Mouse (Mus musculus): Measurements from ENCODE around the gene Simc1.

DNA sequence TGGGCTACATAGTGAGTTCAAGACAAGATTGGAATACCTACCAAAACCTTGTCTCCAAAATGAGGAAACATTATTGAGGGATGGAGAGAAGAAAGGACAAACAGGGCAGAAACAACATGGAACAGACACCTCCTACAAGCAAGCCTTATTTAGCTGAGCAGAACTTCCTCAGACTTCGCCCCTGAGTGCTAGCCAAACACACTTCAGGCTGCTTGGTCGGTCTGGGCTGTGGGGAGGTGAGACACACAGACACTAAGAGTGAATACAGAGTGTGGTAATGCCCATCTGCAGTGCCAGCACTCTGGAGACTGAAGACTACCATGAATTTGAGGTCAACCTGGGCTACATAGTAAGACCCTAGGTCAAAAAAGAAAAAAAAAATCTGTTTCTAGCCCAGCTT lies 56.1 kb downstream of the Simc1 start:
- TF ChIP-seq CTCF (conservative IDR thresholded peaks at IDR 0.05 in 1 of 2, IDR thresholded peaks at IDR 0.05 in 1 of 2; ENCODE audit: low read depth in 2 of 2, low read length in 2 of 2): no peak
- no peak for TF ChIP-seq BHLHE40 (IDR thresholded peaks at IDR 0.05; ENCODE audit: low read depth, low read length)
- TF ChIP-seq SMC3 (IDR thresholded peaks at IDR 0.05; ENCODE audit: low read depth, low read length): no peak
- no peak for TF ChIP-seq CHD2 (IDR thresholded peaks at IDR 0.05; ENCODE audit: low read length)
- no peak for TF ChIP-seq POLR2AphosphoS2 (IDR thresholded peaks at IDR 0.05; ENCODE audit: low read depth, low read length)
- no peak for TF ChIP-seq SIN3A (IDR thresholded peaks at IDR 0.05; ENCODE audit: low read length)
- no peak for TF ChIP-seq GABPA (IDR thresholded peaks at IDR 0.05; ENCODE audit: insufficient replicate concordance, low read depth, low read length)
- no peak for TF ChIP-seq USF2 (conservative IDR thresholded peaks at IDR 0.05; ENCODE audit: low read depth, low read length)
- TF ChIP-seq MAX (IDR thresholded peaks at IDR 0.05; ENCODE audit: low read length): no peak
- no peak for TF ChIP-seq MYC (IDR thresholded peaks at IDR 0.05; ENCODE audit: low read depth, low read length)
- no peak for TF ChIP-seq POLR2A (IDR thresholded peaks at IDR 0.05; ENCODE audit: low read depth, low read length)
- TF ChIP-seq UBTF (IDR thresholded peaks at IDR 0.05; ENCODE audit: low read depth, low read length): no peak

Data from CH12.LX (cell line).